Mouse (Mus musculus) G1E (cell line): ENCODE measurements at regions not wholly inside any gene's neighbourhood (a gene's known extent, or its start where the extent isn't known, plus 50 kb on each side); places are given as distances from the start of the nearest gene placed in this dataset.

Experiments
- ATAC-seq: 2 replicates; pipeline ENCODE4 v1.8.0; 2016; ENCODE audit warnings: mild to moderate bottlenecking; ENCODE audit not compliant: insufficient number of reproducible peaks, poor library complexity, low FRiP score, severe bottlenecking; ENCODE audit errors: extremely low read depth
- DNase-seq: peaks from one replicate; pipeline ENCODE4 v3.0.0; 2012; ENCODE audit warnings: low spot score
- H3K27me3 ChIP-seq: 2 replicates; pipeline ENCODE4 v1.6.1; 2012; ENCODE audit warnings: mild to moderate bottlenecking, low read length, inconsistent platforms; ENCODE audit not compliant: insufficient read depth
- H3K36me3 ChIP-seq: replicated peaks from 2 replicates; pipeline ENCODE3; 2012; ENCODE audit warnings: mild to moderate bottlenecking, inconsistent platforms
- H3K4me1 ChIP-seq: 2 replicates; pipeline ENCODE4 v1.6.1; 2012; ENCODE audit warnings: low read depth, low read length, inconsistent platforms, mixed read lengths; ENCODE audit not compliant: insufficient read depth
- H3K4me3 ChIP-seq: 2 replicates; pipeline ENCODE4 v1.5.1; 2012; ENCODE audit warnings: low read depth, mild to moderate bottlenecking, inconsistent platforms, low read length, moderate library complexity, mixed read lengths
- H3K9me3 ChIP-seq: replicated peaks from 2 replicates; pipeline ENCODE4 v1.6.1; 2012; ENCODE audit warnings: inconsistent platforms
- CTCF ChIP-seq: IDR thresholded peaks from 2 replicates; pipeline ENCODE4 v1.5.1; 2012; ENCODE audit warnings: low read depth, low read length, inconsistent platforms, mixed read lengths
- GATA1 ChIP-seq: IDR thresholded peaks from 2 replicates; pipeline ENCODE4 v1.6.1; 2012; ENCODE audit warnings: borderline replicate concordance, low read length, inconsistent platforms, mixed read lengths
- GATA2 ChIP-seq: IDR thresholded peaks from 2 replicates; pipeline ENCODE4 v1.6.1; 2012; ENCODE audit warnings: low read depth, low read length, inconsistent platforms, borderline replicate concordance
- POLR2AphosphoS5 ChIP-seq: IDR thresholded peaks from 2 replicates; pipeline ENCODE4 v1.6.1; 2012; ENCODE audit warnings: low read depth, low read length, inconsistent platforms; ENCODE audit not compliant: insufficient replicate concordance
- TAL1 ChIP-seq: conservative IDR thresholded peaks from 2 replicates; pipeline ENCODE4 v1.6.1; 2012; ENCODE audit warnings: low read depth, low read length, inconsistent platforms, mixed read lengths

DNA sequence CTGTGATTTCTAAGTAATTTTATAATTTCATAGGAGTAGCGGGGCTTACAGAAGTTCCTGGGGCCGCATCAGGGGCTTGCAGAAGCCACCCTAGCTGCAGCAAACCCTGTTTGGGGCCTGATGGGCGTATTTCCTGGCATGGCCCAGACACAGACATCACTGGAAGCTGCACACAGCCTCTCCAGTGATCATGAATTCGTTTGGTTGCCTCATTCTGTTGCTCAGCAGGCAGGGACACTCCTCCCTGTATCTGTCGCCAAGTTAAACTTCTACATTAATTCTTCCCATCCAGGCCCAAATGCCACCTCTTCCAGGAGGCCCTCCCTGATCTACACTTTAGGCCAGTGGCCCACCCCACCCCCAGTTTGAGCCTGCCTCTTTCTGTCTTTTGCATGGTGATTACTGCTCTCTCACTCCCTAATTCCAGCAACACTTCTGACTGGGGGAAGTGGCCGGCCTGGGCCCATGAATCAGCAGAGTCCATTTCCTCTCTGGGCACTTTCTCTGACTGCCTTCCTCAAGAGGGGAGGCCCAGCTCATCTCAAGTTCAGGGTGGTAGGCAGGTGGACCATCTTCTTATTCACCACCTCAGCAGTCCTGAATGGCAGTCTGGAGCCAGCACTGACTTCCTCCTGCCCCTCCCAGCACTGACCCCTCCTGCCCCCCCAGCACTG lies 51.0 kb upstream of the Tmem189 start:
- TF ChIP-seq POLR2AphosphoS5 (no peak), CTCF (no peak), GATA2 (no peak), TAL1 (no peak), GATA1 (no peak)
- ATAC-seq (peak; percentile 10; the same call in 1 of the 2 replicates), DNase-seq (no peak)
- H3K36me3 ChIP-seq, result no peaks in the 10 kb centered on the region
- H3K9me3 ChIP-seq, result no peaks in the 10 kb centered on the region
- no peak overlapping the region for H3K4me3 ChIP-seq
- peaks cover 42% of the 10 kb centered on the region for H3K4me1 ChIP-seq
- peaks cover 34% of the 10 kb centered on the region for H3K27me3 ChIP-seq
